Mouse (Mus musculus) MEL (cell line): ENCODE measurements around the gene Scpep1. TPM values are rescaled to one million over a fixed set of nuclear protein-coding genes. Genes with fewer than 3 reads are reported as not detected.

Experiments
- DNase-seq: peaks from one replicate; pipeline ENCODE4 v3.0.0; 2011; ENCODE audit warnings: low read depth, low spot score
- H3K27ac ChIP-seq: 2 replicates; pipeline ENCODE4 v1.5.1; 2012; ENCODE audit warnings: low read depth, mild to moderate bottlenecking, control low read depth, low read length, moderate library complexity; ENCODE audit not compliant: control insufficient read depth
- H3K27me3 ChIP-seq, 2 experiments: fragments of 150-350 bp in 1 of 2; sonication (generic) in 1 of 2; 2 replicates each; pipeline ENCODE4 v1.6.1; 2012; ENCODE audit warnings: low read length in 2 of 2, mild to moderate bottlenecking in 2 of 2, improper control_type of control experiment in 1 of 2, moderate library complexity in 1 of 2; ENCODE audit not compliant: insufficient read depth in 2 of 2, control insufficient read depth in 1 of 2
- H3K36me3 ChIP-seq, 2 experiments: 2 replicates each; pipeline ENCODE4 v1.6.1; 2012 to 2014; ENCODE audit warnings: low read length in 2 of 2, improper control_type of control experiment in 1 of 2, inconsistent platforms in 1 of 2, mild to moderate bottlenecking in 1 of 2; ENCODE audit not compliant: insufficient read depth in 2 of 2, control insufficient read depth in 1 of 2
- H3K4me1 ChIP-seq, 2 experiments: fragments of 150-350 bp in 1 of 2; sonication (generic) in 1 of 2; 2 replicates each; pipeline ENCODE4 v1.6.1; 2012; ENCODE audit warnings: low read length in 2 of 2, improper control_type of control experiment in 1 of 2, mild to moderate bottlenecking in 1 of 2; ENCODE audit not compliant: insufficient read depth in 2 of 2, control insufficient read depth in 1 of 2
- H3K4me3 ChIP-seq, 2 experiments: fragments of 150-350 bp in 1 of 2; sonication (generic) in 1 of 2; 2 replicates each; pipeline ENCODE4 v1.5.1; 2012; ENCODE audit warnings: low read depth in 2 of 2, low read length in 2 of 2, mild to moderate bottlenecking in 2 of 2, moderate library complexity in 2 of 2, control low read depth in 1 of 2, improper control_type of control experiment in 1 of 2; ENCODE audit not compliant: control insufficient read depth in 1 of 2, insufficient read depth in 1 of 2
- H3K79me2 ChIP-seq: 2 replicates; pipeline ENCODE4 v1.6.1; 2012; ENCODE audit warnings: mild to moderate bottlenecking, low read length, moderate library complexity; ENCODE audit not compliant: control insufficient read depth, poor library complexity, insufficient read depth
- H3K9ac ChIP-seq: 2 replicates; pipeline ENCODE4 v1.6.1; 2012; ENCODE audit warnings: low read depth, mild to moderate bottlenecking, control low read depth, low read length, moderate library complexity; ENCODE audit not compliant: control insufficient read depth, poor library complexity, severe bottlenecking
- H3K9me3 ChIP-seq: fragments of 150-350 bp; sonication (generic); replicated peaks from 2 replicates; pipeline ENCODE4 v1.6.1; 2012; ENCODE audit warnings: mild to moderate bottlenecking, low read length, improper control_type of control experiment, moderate library complexity; ENCODE audit not compliant: insufficient read depth
- CHD2 ChIP-seq: IDR thresholded peaks from 2 replicates; pipeline ENCODE4 v1.6.1; 2011; ENCODE audit warnings: low read length, improper control_type of control experiment
- ETS1 ChIP-seq: IDR thresholded peaks from 2 replicates; pipeline ENCODE4 v1.6.1; 2012; ENCODE audit warnings: low read depth, mild to moderate bottlenecking, inconsistent platforms, low read length, improper control_type of control experiment, moderate library complexity
- GATA1 ChIP-seq: IDR thresholded peaks from 2 replicates; pipeline ENCODE4 v1.6.1; 2011; ENCODE audit warnings: low read depth, low read length, improper control_type of control experiment
- HCFC1 ChIP-seq: IDR thresholded peaks from 2 replicates; pipeline ENCODE4 v1.6.1; 2012; ENCODE audit warnings: low read depth, mild to moderate bottlenecking, inconsistent platforms, low read length, improper control_type of control experiment, moderate library complexity
- MAFK ChIP-seq: IDR thresholded peaks from 2 replicates; pipeline ENCODE4 v1.6.1; 2011; ENCODE audit warnings: low read depth, mild to moderate bottlenecking, low read length, improper control_type of control experiment, borderline replicate concordance
- MYC ChIP-seq: IDR thresholded peaks from 2 replicates; pipeline ENCODE4 v1.6.1; 2011; ENCODE audit warnings: low read depth, mild to moderate bottlenecking, low read length, improper control_type of control experiment, moderate library complexity
- NRF1 ChIP-seq: IDR thresholded peaks from 2 replicates; pipeline ENCODE4 v1.6.1; 2014; ENCODE audit warnings: low read depth, mild to moderate bottlenecking, inconsistent platforms, low read length, improper control_type of control experiment, moderate library complexity; ENCODE audit not compliant: poor library complexity, insufficient read depth, severe bottlenecking
- POLR2AphosphoS2 ChIP-seq: IDR thresholded peaks from 2 replicates; pipeline ENCODE4 v1.6.1; 2011; ENCODE audit warnings: low read length, improper control_type of control experiment
- POLR2AphosphoS5 ChIP-seq: IDR thresholded peaks from 2 replicates; pipeline ENCODE4 v1.6.1; 2012; ENCODE audit warnings: low read depth, borderline replicate concordance, mild to moderate bottlenecking, inconsistent platforms, low read length, moderate library complexity, mixed read lengths
- SMC3 ChIP-seq: IDR thresholded peaks from 2 replicates; pipeline ENCODE4 v1.6.1; 2011; ENCODE audit warnings: low read depth, low read length, improper control_type of control experiment
- TBP ChIP-seq: IDR thresholded peaks from 2 replicates; pipeline ENCODE4 v1.8.0; 2011; ENCODE audit warnings: low read depth, low read length, improper control_type of control experiment
- TCF12 ChIP-seq: IDR thresholded peaks from 2 replicates; pipeline ENCODE4 v1.6.1; 2014; ENCODE audit warnings: low read depth, mild to moderate bottlenecking, inconsistent platforms, low read length, improper control_type of control experiment, moderate library complexity
- UBTF ChIP-seq: IDR thresholded peaks from 2 replicates; pipeline ENCODE4 v1.6.1; 2012; ENCODE audit warnings: low read depth, mild to moderate bottlenecking, inconsistent platforms, low read length, improper control_type of control experiment, moderate library complexity, borderline replicate concordance; ENCODE audit not compliant: insufficient read depth
- USF1 ChIP-seq: IDR thresholded peaks from 2 replicates; pipeline ENCODE4 v1.6.1; 2014; ENCODE audit warnings: low read depth, mild to moderate bottlenecking, inconsistent platforms, low read length, improper control_type of control experiment, moderate library complexity
- ZC3H11A ChIP-seq: IDR thresholded peaks from 2 replicates; pipeline ENCODE4 v1.6.1; 2012; ENCODE audit warnings: low read depth, mild to moderate bottlenecking, inconsistent platforms, low read length, improper control_type of control experiment
- ZKSCAN1 ChIP-seq: IDR thresholded peaks from 2 replicates; pipeline ENCODE4 v1.6.1; 2012; ENCODE audit warnings: low read depth, mild to moderate bottlenecking, inconsistent platforms, low read length, improper control_type of control experiment, moderate library complexity
- ZMIZ1 ChIP-seq: IDR thresholded peaks from 2 replicates; pipeline ENCODE4 v1.6.1; 2012; ENCODE audit warnings: low read depth, mild to moderate bottlenecking, inconsistent platforms, low read length, improper control_type of control experiment, moderate library complexity
- ZNF384 ChIP-seq: IDR thresholded peaks from 2 replicates; pipeline ENCODE4 v1.6.1; 2012; ENCODE audit warnings: low read depth, mild to moderate bottlenecking, inconsistent platforms, low read length, improper control_type of control experiment
- polyA plus RNA-seq, 2 experiments: library from polyadenylated mRNA; stranded (reverse) in 1 of 2; unstranded in 1 of 2; fragments of >175 nt in 1 of 2; fragments of >200 nt in 1 of 2; gene quantifications; 2 replicates each; pipeline versions ENCODE4 v1.2.1 to v1.2.4; 2012; ENCODE audit warnings: low replicate concordance in 2 of 2, low read depth in 1 of 2; ENCODE audit not compliant: insufficient read length in 2 of 2, insufficient read depth in 1 of 2, missing spikeins in 1 of 2
- total RNA-seq: library from RNA; depleted of rRNA; stranded (reverse); fragments of 300-350 nt; gene quantifications from 2 replicates; pipeline ENCODE4 v1.2.3, GENCODE M21; 2012

Scpep1 gene
- total and polyA plus RNA-seq, 3 experiments, result 7.9 to 15.6 TPM; not detected in 1

DNA sequence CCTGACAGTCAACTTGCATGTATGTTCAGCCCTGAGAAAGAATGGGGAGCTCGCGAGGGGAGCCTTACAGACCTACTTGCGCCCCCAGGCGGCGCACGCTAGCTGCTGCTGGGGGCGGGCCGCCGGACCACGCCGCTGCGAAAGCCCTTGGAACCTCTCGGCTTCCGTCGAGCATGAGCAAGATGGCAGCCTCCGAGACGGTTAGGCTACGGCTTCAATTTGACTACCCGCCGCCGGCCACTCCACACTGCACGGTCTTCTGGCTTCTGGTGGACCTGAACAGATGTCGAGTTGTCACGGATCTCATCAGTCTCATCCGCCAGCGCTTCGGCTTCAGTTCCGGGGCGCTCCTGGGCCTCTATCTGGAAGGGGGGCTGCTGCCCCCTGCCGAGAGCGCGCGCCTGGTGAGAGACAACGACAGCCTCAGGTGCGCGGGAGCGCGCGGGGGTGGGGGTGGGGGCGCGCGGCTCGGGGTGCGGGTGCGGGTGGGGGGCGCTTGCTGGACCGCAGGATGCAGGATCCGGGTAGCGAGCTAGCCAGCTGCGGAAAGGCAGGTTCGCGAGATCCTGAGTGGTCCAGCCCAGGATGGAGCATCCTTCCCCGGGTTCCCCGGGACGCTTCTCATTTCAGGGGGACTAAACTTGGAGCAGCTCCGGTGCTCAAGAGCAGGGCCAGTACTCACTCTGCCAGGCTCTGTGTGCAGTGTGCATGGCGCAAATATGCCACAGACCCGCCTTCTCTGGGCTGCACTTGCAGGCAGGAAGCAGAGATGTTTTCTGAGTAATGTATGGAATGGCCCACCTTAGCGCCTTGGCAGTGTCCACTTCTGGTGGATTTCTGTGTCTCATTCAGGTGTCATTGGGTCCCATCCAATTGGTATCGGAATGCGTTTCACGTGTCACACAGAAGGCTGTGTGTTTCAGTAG is 18.8 kb upstream of the Scpep1 start (continued):
- TF ChIP-seq SMC3 (peak; percentile 76), ZMIZ1 (peak; percentile 87), TBP (peak; percentile 88), POLR2AphosphoS2 (peak; percentile 94), USF1 (peak; percentile 51)
- TF ChIP-seq, all 39 proteins: peak for 29

DNA sequence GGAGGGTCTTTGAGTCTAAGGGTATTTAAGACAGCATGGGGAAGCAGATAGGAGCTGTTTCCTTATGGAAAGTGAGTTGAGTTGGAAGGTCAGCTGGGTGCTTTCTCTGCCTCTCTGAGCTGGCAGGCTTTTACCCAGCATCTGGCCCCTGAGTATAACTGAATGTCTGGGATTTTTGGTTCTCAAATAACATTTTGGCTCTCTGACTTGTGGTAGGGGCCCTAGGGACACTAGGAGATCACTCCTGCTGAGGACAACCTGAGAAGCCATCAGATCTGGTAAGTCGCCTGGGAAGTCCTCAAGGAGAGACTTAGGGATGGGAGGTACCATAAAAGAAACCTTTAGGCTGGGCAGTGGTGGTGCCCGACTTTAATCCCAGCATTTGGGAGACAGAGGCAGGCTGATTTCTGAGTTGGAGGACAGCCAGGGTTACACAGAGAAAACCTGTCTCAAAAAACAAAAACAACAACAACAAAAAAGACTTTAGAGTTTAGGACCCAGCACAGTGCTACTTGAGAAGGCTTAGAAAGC is 15.0 kb upstream of the Scpep1 start, which contains the start of gene Coil:
Gene Coil (plus strand): TSS at position 51 of the 531 bp plus-strand sequence.
- peaks cover 0 to 4% of the 10 kb centered on the region in 2 experiments; a peak in 2 of 4 replicates for H3K4me1 ChIP-seq
- H3K79me2 ChIP-seq, result peaks cover 13% of the 10 kb centered on the region
- no peak for DNase-seq
- no peaks in the 10 kb centered on the region; a peak in 1 of 4 replicates for H3K36me3 ChIP-seq
- no peaks in the 10 kb centered on the region; a peak in 1 of 4 replicates for H3K27me3 ChIP-seq
- H3K9ac ChIP-seq, result no peak within 1 kb of the TSS
- no peak for TF ChIP-seq ZNF384
- TF ChIP-seq MYC, result no peak
- TF ChIP-seq ETS1, result no peak
- no peak for TF ChIP-seq HCFC1
- no peak for TF ChIP-seq GATA1
- no peak for TF ChIP-seq UBTF
- no peak for TF ChIP-seq MAFK
- no peak for TF ChIP-seq POLR2AphosphoS2
- TF ChIP-seq TCF12, result no peak
- no peak for TF ChIP-seq ZC3H11A
- no peak for TF ChIP-seq TBP
- TF ChIP-seq NRF1, result no peak
- no peak for TF ChIP-seq ZKSCAN1
- TF ChIP-seq POLR2AphosphoS5, result no peak
- TF ChIP-seq CHD2, result no peak
- TF ChIP-seq, all 39 proteins: peak for 0
- Histone ChIP-seq H3K9me3 (no peaks in the 10 kb centered on the region), H3K4me3 (no peak within 1 kb of the TSS), H3K27ac (no peak within 1 kb of the TSS)
